Mouse (Mus musculus) MEL (cell line): ENCODE results near the gene Kif6. TPM values are rescaled to one million over a fixed set of nuclear protein-coding genes. Genes with fewer than 3 reads are reported as not detected.

Experiments
- DNase-seq: peaks from one replicate; pipeline ENCODE4 v3.0.0; 2011; ENCODE audit warnings: low read depth, low spot score
- H3K27ac ChIP-seq: 2 replicates; pipeline ENCODE4 v1.5.1; 2012; ENCODE audit warnings: low read depth, mild to moderate bottlenecking, control low read depth, low read length, moderate library complexity; ENCODE audit not compliant: control insufficient read depth
- H3K27me3 ChIP-seq, 2 experiments: fragments of 150-350 bp in 1 of 2; sonication (generic) in 1 of 2; 2 replicates each; pipeline ENCODE4 v1.6.1; 2012; ENCODE audit warnings: low read length in 2 of 2, mild to moderate bottlenecking in 2 of 2, improper control_type of control experiment in 1 of 2, moderate library complexity in 1 of 2; ENCODE audit not compliant: insufficient read depth in 2 of 2, control insufficient read depth in 1 of 2
- H3K36me3 ChIP-seq, 2 experiments: 2 replicates each; pipeline ENCODE4 v1.6.1; 2012 to 2014; ENCODE audit warnings: low read length in 2 of 2, improper control_type of control experiment in 1 of 2, inconsistent platforms in 1 of 2, mild to moderate bottlenecking in 1 of 2; ENCODE audit not compliant: insufficient read depth in 2 of 2, control insufficient read depth in 1 of 2
- H3K4me1 ChIP-seq, 2 experiments: fragments of 150-350 bp in 1 of 2; sonication (generic) in 1 of 2; 2 replicates each; pipeline ENCODE4 v1.6.1; 2012; ENCODE audit warnings: low read length in 2 of 2, improper control_type of control experiment in 1 of 2, mild to moderate bottlenecking in 1 of 2; ENCODE audit not compliant: insufficient read depth in 2 of 2, control insufficient read depth in 1 of 2
- H3K4me3 ChIP-seq, 2 experiments: fragments of 150-350 bp in 1 of 2; sonication (generic) in 1 of 2; 2 replicates each; pipeline ENCODE4 v1.5.1; 2012; ENCODE audit warnings: low read depth in 2 of 2, low read length in 2 of 2, mild to moderate bottlenecking in 2 of 2, moderate library complexity in 2 of 2, control low read depth in 1 of 2, improper control_type of control experiment in 1 of 2; ENCODE audit not compliant: control insufficient read depth in 1 of 2, insufficient read depth in 1 of 2
- H3K79me2 ChIP-seq: 2 replicates; pipeline ENCODE4 v1.6.1; 2012; ENCODE audit warnings: mild to moderate bottlenecking, low read length, moderate library complexity; ENCODE audit not compliant: control insufficient read depth, poor library complexity, insufficient read depth
- H3K9ac ChIP-seq: 2 replicates; pipeline ENCODE4 v1.6.1; 2012; ENCODE audit warnings: low read depth, mild to moderate bottlenecking, control low read depth, low read length, moderate library complexity; ENCODE audit not compliant: control insufficient read depth, poor library complexity, severe bottlenecking
- H3K9me3 ChIP-seq: fragments of 150-350 bp; sonication (generic); replicated peaks from 2 replicates; pipeline ENCODE4 v1.6.1; 2012; ENCODE audit warnings: mild to moderate bottlenecking, low read length, improper control_type of control experiment, moderate library complexity; ENCODE audit not compliant: insufficient read depth
- CHD1 ChIP-seq: IDR thresholded peaks from 2 replicates; pipeline ENCODE4 v1.6.1; 2012; ENCODE audit warnings: low read depth, mild to moderate bottlenecking, inconsistent platforms, low read length, improper control_type of control experiment
- CTCF ChIP-seq, 3 experiments: IDR thresholded peaks in 2 of 3; conservative IDR thresholded peaks in 1 of 3; 2 replicates each; pipeline ENCODE4 v1.5.1; 2011 to 2012; ENCODE audit warnings: low read length in 3 of 3, low read depth in 2 of 3, mild to moderate bottlenecking in 2 of 3, improper control_type of control experiment in 1 of 3, inconsistent platforms in 1 of 3, mixed read lengths in 1 of 3, moderate library complexity in 1 of 3; ENCODE audit not compliant: control insufficient read depth in 1 of 3, insufficient read depth in 1 of 3, poor library complexity in 1 of 3, severe bottlenecking in 1 of 3
- EP300 ChIP-seq, 2 experiments: IDR thresholded peaks; 2 replicates each; pipeline ENCODE4 v1.6.1; 2011; ENCODE audit warnings: improper control_type of control experiment in 2 of 2, low read length in 2 of 2, low read depth in 1 of 2, mild to moderate bottlenecking in 1 of 2
- ETS1 ChIP-seq: IDR thresholded peaks from 2 replicates; pipeline ENCODE4 v1.6.1; 2012; ENCODE audit warnings: low read depth, mild to moderate bottlenecking, inconsistent platforms, low read length, improper control_type of control experiment, moderate library complexity
- GABPA ChIP-seq: IDR thresholded peaks from 2 replicates; pipeline ENCODE4 v1.6.1; 2012; ENCODE audit warnings: low read depth, mild to moderate bottlenecking, inconsistent platforms, low read length, improper control_type of control experiment, moderate library complexity
- GATA1 ChIP-seq: IDR thresholded peaks from 2 replicates; pipeline ENCODE4 v1.6.1; 2011; ENCODE audit warnings: low read depth, low read length, improper control_type of control experiment
- HCFC1 ChIP-seq: IDR thresholded peaks from 2 replicates; pipeline ENCODE4 v1.6.1; 2012; ENCODE audit warnings: low read depth, mild to moderate bottlenecking, inconsistent platforms, low read length, improper control_type of control experiment, moderate library complexity
- MAZ ChIP-seq: IDR thresholded peaks from 2 replicates; pipeline ENCODE4 v1.6.1; 2012; ENCODE audit warnings: low read depth, mild to moderate bottlenecking, inconsistent platforms, low read length, improper control_type of control experiment
- MXI1 ChIP-seq: IDR thresholded peaks from 2 replicates; pipeline ENCODE4 v1.6.1; 2011; ENCODE audit warnings: mild to moderate bottlenecking, low read depth, low read length, improper control_type of control experiment
- MYB ChIP-seq: IDR thresholded peaks from 2 replicates; pipeline ENCODE4 v1.6.1; 2011; ENCODE audit warnings: mild to moderate bottlenecking, low read depth, low read length, improper control_type of control experiment
- MYC ChIP-seq: IDR thresholded peaks from 2 replicates; pipeline ENCODE4 v1.6.1; 2011; ENCODE audit warnings: low read depth, mild to moderate bottlenecking, low read length, improper control_type of control experiment, moderate library complexity
- POLR2A ChIP-seq, 2 experiments: IDR thresholded peaks; 2 replicates each; pipeline ENCODE4 v1.6.1; 2011 to 2012; ENCODE audit warnings: low read length in 2 of 2, mild to moderate bottlenecking in 2 of 2, control low read depth in 1 of 2, improper control_type of control experiment in 1 of 2, low read depth in 1 of 2, moderate library complexity in 1 of 2; ENCODE audit not compliant: control insufficient read depth in 1 of 2, insufficient read depth in 1 of 2, poor library complexity in 1 of 2
- RAD21 ChIP-seq: IDR thresholded peaks from 2 replicates; pipeline ENCODE4 v1.6.1; 2011; ENCODE audit warnings: mild to moderate bottlenecking, low read depth, low read length, improper control_type of control experiment
- RCOR1 ChIP-seq: IDR thresholded peaks from 2 replicates; pipeline ENCODE4 v1.6.1; 2012; ENCODE audit warnings: low read depth, mild to moderate bottlenecking, inconsistent platforms, low read length, improper control_type of control experiment
- SMC3 ChIP-seq: IDR thresholded peaks from 2 replicates; pipeline ENCODE4 v1.6.1; 2011; ENCODE audit warnings: low read depth, low read length, improper control_type of control experiment
- TBP ChIP-seq: IDR thresholded peaks from 2 replicates; pipeline ENCODE4 v1.8.0; 2011; ENCODE audit warnings: low read depth, low read length, improper control_type of control experiment
- UBTF ChIP-seq: IDR thresholded peaks from 2 replicates; pipeline ENCODE4 v1.6.1; 2012; ENCODE audit warnings: low read depth, mild to moderate bottlenecking, inconsistent platforms, low read length, improper control_type of control experiment, moderate library complexity, borderline replicate concordance; ENCODE audit not compliant: insufficient read depth
- ZMIZ1 ChIP-seq: IDR thresholded peaks from 2 replicates; pipeline ENCODE4 v1.6.1; 2012; ENCODE audit warnings: low read depth, mild to moderate bottlenecking, inconsistent platforms, low read length, improper control_type of control experiment, moderate library complexity
- polyA plus RNA-seq, 2 experiments: library from polyadenylated mRNA; stranded (reverse) in 1 of 2; unstranded in 1 of 2; fragments of >175 nt in 1 of 2; fragments of >200 nt in 1 of 2; gene quantifications; 2 replicates each; pipeline versions ENCODE4 v1.2.1 to v1.2.4; 2012; ENCODE audit warnings: low replicate concordance in 2 of 2, low read depth in 1 of 2; ENCODE audit not compliant: insufficient read length in 2 of 2, insufficient read depth in 1 of 2, missing spikeins in 1 of 2
- total RNA-seq: library from RNA; depleted of rRNA; stranded (reverse); fragments of 300-350 nt; gene quantifications from 2 replicates; pipeline ENCODE4 v1.2.3, GENCODE M21; 2012

Kif6 gene
- total and polyA plus RNA-seq, 3 experiments = not detected

DNA sequence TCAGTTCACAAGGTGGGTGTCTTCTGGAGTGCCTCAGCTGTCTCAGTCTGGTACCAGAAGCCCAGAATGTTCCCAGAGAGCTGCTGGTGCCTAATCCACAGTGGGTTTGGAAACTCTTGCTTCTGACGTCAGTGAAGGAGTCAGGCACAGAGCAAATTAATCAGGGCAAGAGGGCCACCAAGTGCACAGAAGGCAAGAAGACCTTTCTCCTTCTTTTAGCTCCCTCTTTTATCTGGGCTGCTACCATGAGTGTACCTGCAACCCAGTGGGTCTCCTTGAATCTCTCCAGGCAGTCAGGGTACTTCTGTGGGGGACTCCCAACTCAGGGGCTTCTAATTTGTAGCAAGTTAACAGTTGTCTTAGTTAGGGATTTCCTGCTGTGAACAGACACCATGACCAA, 178.0 kb downstream of the Kif6 start:
- no peak for TF ChIP-seq ZMIZ1
- no peak for TF ChIP-seq MYC
- TF ChIP-seq POLR2A (IDR thresholded peaks at IDR 0.05; ENCODE audit: control insufficient read depth in 1 of 2, insufficient read depth in 1 of 2, low read depth in 1 of 2, low read length in 2 of 2, poor library complexity in 1 of 2) = no peak
- TF ChIP-seq CHD1 = no peak
- no peak for TF ChIP-seq TBP
- no peak for TF ChIP-seq HCFC1
- Histone ChIP-seq H3K27me3 (no peaks in the 10 kb centered on the region), H3K9ac (no peak overlapping the region), H3K79me2 (no peaks in the 10 kb centered on the region), H3K36me3 (no peaks in the 10 kb centered on the region), H3K4me3 (no peak overlapping the region), H3K9me3 (no peaks in the 10 kb centered on the region), H3K4me1 (no peaks in the 10 kb centered on the region), H3K27ac (no peak overlapping the region)
- no peak for DNase-seq

DNA sequence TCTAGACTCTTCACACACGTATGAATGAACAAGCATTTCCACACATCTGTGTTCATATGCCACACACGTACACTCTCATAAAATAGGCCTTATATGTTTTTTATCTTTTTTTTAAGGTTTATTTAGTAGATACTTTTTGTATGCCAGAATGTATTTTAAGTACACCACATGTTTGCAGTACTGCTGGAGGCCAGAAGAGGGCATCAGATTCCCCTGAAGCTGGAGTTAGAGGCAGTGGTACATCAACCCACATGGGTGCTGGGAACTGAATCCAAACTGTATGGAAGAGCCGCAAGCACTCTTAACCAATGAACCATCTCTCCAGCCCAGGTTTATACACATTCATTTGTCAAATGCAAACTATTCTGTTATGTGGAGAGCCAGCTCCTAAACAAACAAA, 179.0 kb downstream of the Kif6 start:
- H3K27ac ChIP-seq = no peak overlapping the region
- H3K9ac ChIP-seq = no peak overlapping the region
- peak; percentile 6 for DNase-seq
- no peaks in the 10 kb centered on the region for H3K36me3 ChIP-seq
- H3K4me3 ChIP-seq = no peak overlapping the region
- H3K9me3 ChIP-seq = no peaks in the 10 kb centered on the region
- no peak for TF ChIP-seq SMC3
- no peak for TF ChIP-seq GABPA
- TF ChIP-seq GATA1 = no peak
- TF ChIP-seq TBP = no peak
- peak in 1 of 3 experiments; percentile 2; a peak in 1 of 6 replicates for TF ChIP-seq CTCF (IDR thresholded peaks at IDR 0.05 in 2 of 3, conservative IDR thresholded peaks at IDR 0.05 in 1 of 3; ENCODE audit: control insufficient read depth in 1 of 3, insufficient read depth in 1 of 3, low read depth in 2 of 3, low read length in 3 of 3, poor library complexity in 1 of 3, severe bottlenecking in 1 of 3)
- TF ChIP-seq, all 39 proteins: peak for 1
- Histone ChIP-seq H3K4me1 (no peaks in the 10 kb centered on the region), H3K27me3 (no peaks in the 10 kb centered on the region), H3K79me2 (no peaks in the 10 kb centered on the region)

DNA sequence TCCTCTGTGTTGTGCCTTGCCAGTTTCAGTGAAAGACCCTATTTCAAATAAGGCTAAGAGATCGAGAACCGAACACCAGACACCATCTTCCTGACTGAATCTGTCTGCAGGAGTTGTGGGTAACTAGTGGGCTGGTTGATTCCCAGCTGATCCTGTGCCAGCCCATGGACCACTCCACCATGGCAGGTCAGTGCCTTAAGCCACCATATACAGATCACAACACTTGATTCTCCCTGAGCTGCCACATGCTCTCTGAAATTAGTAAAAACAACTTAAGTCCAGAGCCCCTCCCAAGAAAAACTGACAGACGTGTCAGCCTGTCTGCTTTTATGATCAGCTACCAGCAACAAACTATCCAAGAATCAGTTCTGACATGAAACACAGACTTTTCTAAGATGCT, 180.3 kb downstream of the Kif6 start:
- no peaks in the 10 kb centered on the region for H3K79me2 ChIP-seq
- no peak for TF ChIP-seq MAZ
- TF ChIP-seq RCOR1 = no peak
- TF ChIP-seq HCFC1 = no peak
- no peak for TF ChIP-seq SMC3
- TF ChIP-seq EP300 (IDR thresholded peaks at IDR 0.05; ENCODE audit: low read depth in 1 of 2, low read length in 2 of 2) = no peak
- no peak for TF ChIP-seq MYB
- no peak for TF ChIP-seq TBP
- no peak for TF ChIP-seq RAD21
- TF ChIP-seq MYC = no peak
- TF ChIP-seq MXI1 = no peak
- no peak for TF ChIP-seq ETS1
- no peak for TF ChIP-seq UBTF
- no peaks in the 10 kb centered on the region for H3K4me1 ChIP-seq
- no peaks in the 10 kb centered on the region for H3K9me3 ChIP-seq
- no peaks in the 10 kb centered on the region for H3K36me3 ChIP-seq
- DNase-seq = no peak
- H3K4me3 ChIP-seq = no peak overlapping the region
- no peaks in the 10 kb centered on the region for H3K27me3 ChIP-seq
- H3K9ac ChIP-seq = no peak overlapping the region
- H3K27ac ChIP-seq = no peak overlapping the region
